Mouse (Mus musculus): ENCODE measurements around the gene Pilra.
A peak's percentile ranks its signal among the peaks of the same experiment; 100 is the strongest.

The Pilra gene

GRCm38 (mm10) chr5:137778635-137779034, 57.4 kb downstream of the Pilra start, which contains the start of gene Ppp1r35:
Ppp1r35 (plus strand) TSS chr5:137778849.
- DNase-seq = peak; percentile 97

- peak; percentile 14 for DNase-seq
Observed at GRCm38 (mm10) chr5:137777267-137777845, 58.7 kb downstream of the Pilra start.

DNA sequence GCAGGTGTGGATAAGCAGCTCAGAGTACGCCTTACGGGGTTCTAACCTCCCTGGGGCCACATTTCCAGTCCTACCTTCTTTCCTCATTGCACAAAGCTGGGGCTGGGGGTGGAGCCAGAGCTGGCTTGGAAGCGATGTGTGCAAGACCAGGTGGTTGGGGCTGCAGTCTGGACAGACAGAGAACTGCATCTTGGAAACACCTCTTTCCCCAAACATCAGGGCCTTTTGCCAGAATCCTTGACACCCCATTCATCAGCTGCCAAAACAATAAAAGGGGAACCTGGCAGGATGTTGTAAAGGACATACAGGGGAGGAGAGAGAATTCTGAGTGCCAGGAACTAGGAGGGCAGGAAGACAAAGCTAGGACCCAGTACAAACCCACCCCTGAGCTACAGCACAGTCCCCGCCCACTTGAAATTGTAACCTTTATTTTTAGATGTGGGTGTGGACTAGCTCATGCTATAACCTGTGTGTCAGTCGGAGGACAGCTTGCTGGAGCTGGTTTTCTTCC, 59.6 kb downstream of the Pilra start:
- peak; percentile 70 for DNase-seq

DNA sequence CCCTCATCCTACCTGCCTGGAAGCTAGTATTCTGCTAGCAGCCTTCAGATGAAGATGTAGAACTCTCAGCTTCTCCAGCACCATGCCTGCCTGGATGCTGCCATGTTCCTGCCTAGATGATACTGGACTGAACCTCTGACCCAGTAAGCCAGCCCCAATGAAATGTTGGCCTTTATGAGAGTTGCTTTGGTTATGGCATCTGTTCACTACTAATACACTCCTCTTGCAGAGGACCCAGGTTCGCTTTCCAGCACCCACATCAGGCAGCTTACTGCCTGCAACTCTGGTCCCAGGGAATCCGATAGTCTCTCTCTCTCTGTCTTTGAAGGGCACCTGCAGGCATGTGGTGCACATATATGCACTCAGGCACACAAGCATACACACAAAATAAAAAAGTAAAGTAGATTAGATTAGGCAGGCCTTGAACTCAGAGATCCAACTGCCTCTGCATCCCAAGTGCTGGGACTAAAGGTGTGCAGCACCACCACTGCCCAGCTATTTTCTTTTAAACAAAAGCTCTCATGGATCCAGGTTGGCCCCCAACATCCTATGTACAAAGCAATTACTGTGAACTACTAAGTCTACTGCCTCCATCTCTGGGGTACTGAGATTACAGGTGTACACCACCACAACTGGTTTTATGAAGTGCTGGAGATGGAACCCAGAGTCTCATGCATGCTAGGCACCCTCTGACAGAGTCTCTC, 60.3 kb downstream of the Pilra start:
- DNase-seq = peak; percentile 7

GRCm38 (mm10) chr5:137772755-137773154, 63.3 kb downstream of the Pilra start:
- no peak for DNase-seq
